Mouse (Mus musculus) c-Kit-positive CD71-negative TER-119-negative erythroid progenitor cells, embryonic 14.5 days (primary cell): ENCODE measurements around the gene Ypel1.

ENCODE experiments used
- DNase-seq: peaks from one replicate; pipeline ENCODE4 v3.0.0-alpha.2; 2013; ENCODE audit warnings: low read depth

Ypel1 gene

GRCm38 (mm10) chr16:17086669-17087193, 17.2 kb downstream of the Ypel1 start:
- DNase-seq, result no peak

DNA sequence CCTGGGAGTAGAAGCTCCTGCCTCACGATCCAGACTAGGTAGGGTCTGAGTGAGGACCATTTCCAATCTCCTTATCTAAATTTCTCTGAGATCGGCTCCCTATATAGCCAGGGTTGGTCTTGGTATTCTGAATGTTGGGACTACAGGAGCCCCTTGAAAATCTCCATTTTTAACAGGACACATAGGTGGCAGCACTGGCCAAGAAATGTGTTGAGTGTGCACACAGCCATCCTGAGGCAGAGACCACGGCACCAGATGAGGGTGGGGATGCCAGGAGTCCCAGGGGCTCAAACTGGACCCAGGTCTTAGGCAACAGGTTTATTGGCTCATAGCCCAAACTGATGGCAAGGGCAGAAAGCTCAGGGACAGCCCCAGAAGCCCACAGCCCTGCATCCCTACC, 18.9 kb downstream of the Ypel1 start:
- DNase-seq, result no peak

DNA sequence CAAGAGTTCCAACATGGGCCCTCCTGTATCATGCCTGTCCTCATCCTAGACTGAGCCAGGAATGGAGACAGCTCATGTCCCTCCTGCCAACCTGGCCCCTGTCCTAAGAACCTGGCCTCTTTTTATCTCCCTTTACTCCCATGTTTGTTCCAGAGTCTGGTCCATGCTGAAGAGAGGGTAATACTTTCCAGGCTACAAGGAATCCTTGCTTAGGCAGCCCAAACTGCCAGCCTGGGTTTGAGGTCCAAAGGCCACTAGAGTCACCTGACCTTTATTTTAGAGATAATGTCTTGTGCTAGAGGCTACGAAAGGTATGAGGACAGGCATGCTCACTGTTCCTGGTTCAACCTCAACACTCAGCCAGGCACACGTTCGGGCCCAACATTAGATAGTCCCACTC, 27.4 kb downstream of the Ypel1 start:
- DNase-seq, result no peak

DNA sequence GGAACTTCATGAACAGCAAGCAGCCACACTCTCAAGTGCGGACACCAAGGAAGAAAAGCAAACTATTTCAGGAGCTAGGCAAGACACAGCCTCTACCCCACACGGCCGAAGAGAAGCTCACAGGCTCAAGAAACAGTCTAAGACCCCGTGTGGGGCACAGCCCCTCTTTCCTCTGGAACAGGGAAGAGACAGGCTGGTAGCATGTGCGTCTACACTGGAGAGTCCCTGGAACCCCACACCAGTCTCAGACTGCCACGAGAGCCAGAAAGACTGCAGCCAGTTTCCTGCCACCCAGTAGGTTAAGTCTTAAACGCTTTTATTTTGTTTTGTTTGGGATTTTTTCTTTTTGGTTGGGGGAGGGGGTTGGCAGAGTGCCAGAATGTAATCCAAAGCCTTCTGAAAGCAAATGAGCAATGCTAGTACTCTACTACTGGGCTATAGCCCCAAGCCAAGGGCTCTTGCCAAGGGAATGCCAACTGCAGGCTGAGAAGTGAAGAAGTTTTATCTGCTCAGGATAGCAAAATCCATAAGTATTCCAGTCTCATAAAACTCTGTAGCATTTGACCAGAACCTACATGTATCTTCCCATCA, 33.2 kb downstream of the Ypel1 start:
- DNase-seq, result no peak

DNA sequence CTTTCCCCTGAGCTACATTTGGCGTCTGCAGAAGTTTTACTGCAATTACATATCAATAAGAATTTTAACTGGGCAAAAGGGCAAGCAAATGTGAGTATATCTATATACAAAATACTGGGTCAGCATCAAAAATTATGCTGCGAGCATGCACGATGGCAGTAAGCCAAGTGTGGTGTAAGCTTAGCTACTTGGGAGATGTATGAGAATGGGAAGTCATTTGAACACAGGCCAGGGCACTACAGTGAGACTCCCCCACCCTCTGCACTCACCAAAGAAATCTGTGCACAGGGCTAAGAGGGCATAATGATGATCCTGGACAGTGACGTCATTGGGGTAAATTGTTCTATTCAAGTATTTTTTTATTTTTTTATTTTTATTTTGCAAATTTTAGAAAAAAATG, 35.1 kb downstream of the Ypel1 start:
- DNase-seq, result no peak

DNA sequence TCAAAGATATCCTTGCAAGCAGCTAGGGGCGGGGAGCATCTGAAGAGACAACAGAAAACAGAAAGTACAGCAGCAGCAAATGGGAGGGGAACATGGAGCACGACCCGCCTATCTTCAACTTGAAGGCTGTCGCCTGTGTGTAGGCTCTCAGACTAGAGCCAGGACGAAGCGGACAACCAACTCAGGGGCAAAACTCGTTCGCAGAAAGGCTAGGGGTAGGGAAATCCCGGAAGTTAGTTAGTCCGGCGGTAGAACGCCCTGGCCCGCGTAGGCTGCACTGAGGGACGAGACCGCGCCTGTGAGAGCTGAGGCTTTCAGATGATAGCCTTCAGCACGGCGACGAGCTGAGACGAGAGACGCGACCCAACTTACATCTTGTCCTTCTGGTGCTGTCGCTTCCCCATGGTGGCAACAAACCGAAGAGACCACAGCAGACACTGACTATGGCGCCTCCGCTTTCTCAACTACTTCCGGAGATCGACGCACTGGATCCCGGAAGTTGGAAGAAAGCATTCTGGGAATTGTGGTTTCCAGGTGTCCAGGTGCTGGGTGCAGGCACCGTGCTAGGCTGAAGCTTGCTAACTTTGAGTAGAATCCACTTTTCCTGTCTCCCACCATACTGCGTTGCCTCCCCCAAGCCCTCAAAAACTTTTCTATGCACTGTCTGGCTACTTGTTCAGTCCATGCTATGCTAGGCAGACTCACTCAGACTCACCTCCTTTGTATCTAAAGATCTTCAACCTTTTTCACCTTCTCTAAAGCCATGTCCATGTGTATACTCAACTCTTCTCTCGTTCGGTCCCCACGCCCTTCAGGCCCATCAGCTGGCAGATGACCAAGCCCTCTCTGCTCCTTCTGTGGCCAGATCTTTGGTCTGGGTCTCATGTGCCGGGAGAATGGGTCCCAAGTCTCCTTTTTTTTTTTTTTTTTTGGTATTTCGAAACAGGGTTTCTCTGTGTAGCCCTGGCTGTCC, 41.6 kb downstream of the Ypel1 start, which contains the start of gene Ppil2:
Gene Ppil2, minus strand, starts transcription at position 487 of the 973 bp plus-strand sequence.
- DNase-seq, result no peak

- no peak for DNase-seq
Measured at GRCm38 (mm10) chr16:17117309-17117799, 47.9 kb downstream of the Ypel1 start.

DNA sequence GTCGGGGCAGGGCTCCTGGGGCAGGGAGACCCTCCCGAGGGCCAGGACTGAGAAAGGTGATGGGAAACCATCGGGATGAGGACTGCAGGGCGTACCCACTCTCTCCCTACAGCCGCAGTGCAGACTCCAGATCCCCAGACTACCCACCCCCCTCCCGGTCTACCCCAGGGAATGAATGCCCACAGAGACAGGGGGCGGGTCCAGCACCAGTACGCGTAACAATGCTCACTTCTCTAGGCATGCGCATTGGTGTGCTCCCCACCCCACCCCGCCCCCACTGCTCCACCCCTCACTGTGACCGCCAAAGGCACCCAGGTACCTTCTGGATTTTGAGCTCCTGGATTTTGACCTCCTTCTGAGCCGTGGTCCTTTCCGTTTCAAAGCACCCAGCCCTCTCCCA, 52.1 kb downstream of the Ypel1 start:
- DNase-seq, result no peak

DNA sequence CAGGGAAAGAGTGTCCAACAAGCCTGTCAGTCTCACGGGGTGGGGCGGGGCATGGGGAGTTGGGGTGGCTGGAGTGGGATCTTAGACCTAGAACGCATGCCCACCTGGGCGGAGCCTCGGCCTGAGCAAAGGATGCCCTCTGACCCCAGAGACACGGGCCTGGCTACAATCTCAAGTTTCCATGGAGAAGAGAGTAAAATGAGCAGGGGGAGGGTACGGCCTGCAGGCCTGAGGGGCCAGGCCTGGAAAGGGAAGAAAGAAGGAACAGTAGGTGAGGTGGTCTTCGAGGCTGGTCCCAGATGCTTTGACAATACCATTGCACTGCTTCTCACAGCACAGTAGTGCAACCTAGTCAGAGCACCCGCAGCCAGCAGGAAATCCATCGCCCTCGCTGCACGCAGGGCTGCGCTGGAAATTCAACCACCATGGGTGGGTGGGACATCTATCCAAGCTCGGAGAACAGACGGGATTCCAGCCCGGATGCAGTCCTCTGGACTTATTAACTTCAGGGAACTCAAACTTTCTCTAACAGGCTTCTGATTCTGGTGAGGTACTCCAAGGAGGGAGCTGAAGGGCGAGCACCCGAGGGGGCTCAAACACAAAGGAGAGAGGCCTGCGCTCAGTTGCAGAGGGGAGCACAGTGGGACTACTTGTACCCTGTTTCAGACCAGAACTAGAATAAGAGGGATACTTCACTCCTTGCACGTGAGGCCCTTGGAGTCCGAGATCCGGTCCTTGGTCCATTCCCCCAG, 54.8 kb downstream of the Ypel1 start:
- no peak for DNase-seq

DNA sequence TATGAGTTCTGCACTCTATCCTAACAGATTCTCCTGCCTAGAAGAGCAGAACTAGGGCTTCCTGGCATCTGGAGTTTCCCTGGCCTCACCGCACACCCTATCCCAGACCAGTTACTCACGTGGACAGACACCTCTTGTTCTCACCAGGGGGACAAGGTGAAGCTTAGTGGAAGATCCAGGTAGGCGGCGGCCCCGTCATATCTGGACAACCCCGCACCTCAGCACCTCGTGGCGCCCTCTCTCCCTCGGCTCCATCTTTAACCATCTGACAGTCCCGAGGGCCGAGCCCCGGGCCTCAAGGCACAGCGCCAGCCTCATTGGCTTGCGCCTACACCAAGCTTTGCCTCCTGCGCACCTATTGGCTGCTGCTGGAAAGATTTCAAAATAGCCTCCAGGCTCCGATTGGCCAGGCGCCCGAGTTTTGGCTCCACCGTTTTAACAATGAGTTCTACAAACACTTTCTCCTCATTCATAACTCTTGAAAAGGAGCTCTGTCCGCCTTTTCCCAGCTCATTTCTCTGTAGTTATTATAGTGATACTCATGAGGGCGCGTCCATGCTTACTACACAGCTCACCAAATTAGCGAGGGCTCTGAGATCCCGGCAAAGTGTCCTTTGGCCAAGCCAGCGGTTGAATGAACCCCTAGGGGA, 55.5 kb downstream of the Ypel1 start, which contains the start of gene 2610318N02Rik:
Gene 2610318N02Rik, minus strand, starts transcription at position 297 of the 650 bp plus-strand sequence.
- peak; percentile 81 for DNase-seq

- DNase-seq, result no peak
Measured at GRCm38 (mm10) chr16:17127292-17127691, 57.8 kb downstream of the Ypel1 start.

DNA sequence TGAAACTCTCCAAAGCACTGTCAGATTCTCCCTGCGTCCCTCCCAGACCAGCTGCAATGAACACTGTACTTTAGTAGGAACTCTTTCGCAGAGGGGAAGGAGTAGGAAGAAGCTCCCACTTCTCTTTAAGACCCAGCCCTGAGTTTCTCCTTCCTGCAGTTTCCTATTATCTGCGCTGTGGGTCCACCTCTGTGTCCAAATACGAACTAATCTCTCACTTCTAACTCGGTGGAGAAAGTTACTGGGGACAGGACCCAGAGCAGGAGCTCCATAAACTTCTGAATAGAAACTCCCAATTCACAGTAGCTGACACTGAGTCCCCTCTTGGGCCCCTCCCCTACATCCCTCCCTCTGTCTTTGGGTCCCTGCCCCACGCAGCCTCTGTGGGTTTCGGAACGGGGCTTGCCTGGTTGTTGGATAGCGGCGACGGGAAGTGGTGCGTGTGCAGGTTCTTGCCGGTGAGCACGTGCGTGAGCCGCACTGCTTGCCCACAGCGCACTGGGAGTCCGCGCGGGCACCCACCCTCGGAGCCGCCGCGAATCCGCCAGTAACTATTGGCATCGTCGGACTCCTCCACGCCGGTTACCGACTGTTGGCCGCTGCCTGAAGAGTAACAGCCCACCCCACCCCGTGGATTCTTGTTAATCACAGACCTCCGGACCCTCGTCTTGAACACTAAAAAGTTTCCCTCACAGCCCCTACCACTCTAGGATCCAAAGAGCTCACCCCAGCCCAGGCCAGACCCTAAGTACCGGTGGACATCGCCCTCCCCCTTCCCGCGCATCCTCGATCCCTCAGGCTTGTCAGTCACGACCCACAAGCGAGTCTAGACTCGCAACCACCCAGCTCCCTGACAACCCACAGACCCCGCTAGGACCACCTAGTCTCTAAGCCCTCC, 61.9 kb downstream of the Ypel1 start:
- DNase-seq, result no peak

GRCm38 (mm10) chr16:17132089-17132905, 62.8 kb downstream of the Ypel1 start, which contains the start of gene Sdf2l1:
Gene Sdf2l1 (minus strand): TSS chr16:17132383.
- DNase-seq, result peak; percentile 94

GRCm38 (mm10) chr16:17132906-17133200, 63.4 kb downstream of the Ypel1 start:
- no peak for DNase-seq
